In genomic region chr9:68357231-68357630, GRCm38 (mm10) we compare ENCODE assay signal across 12 mouse cellular contexts.
A peak's percentile ranks its signal among the peaks of the same experiment; 100 is the strongest.
DNase-seq lines count a peak whose midpoint lies in the region; ATAC-seq and TF ChIP-seq lines count a peak whose summit lies in the region.
"Had no signal": no experiment of that assay in that cellular context is flagged by ENCODE, and none has a peak within 500 bp of the region (broad histone marks: within the 10 kb centered on the region; RNA-seq: fewer than 3 reads in every experiment).

No protein-coding gene starts in this region.

- 46% methylated on average over 5 of the region's 5 CpGs for WGBS in hindbrain, postnatal 0 days
- 70% methylated on average over 5 of the region's 5 CpGs for WGBS in hindbrain, embryonic 10.5 days
- 32% methylated on average over 5 of the region's 5 CpGs for WGBS in heart, embryonic 15.5 days

- H3K4me2 ChIP-seq in hindbrain, postnatal 0 days (ENCODE audit: low read depth, low read length) = no peak overlapping the region
- H3K4me2 ChIP-seq in heart, embryonic 15.5 days = no peak overlapping the region
- H3K4me2 ChIP-seq: forebrain, embryonic 12.5 days; lung, embryonic 15.5 days had no signal

- no peaks in the 10 kb centered on the region for H3K9me3 ChIP-seq in hindbrain, postnatal 0 days (ENCODE audit: low read length)
- no peaks in the 10 kb centered on the region for H3K9me3 ChIP-seq in hindbrain, embryonic 10.5 days
- H3K9me3 ChIP-seq in heart, embryonic 15.5 days (replicated peaks) = no peaks in the 10 kb centered on the region
- H3K9me3 ChIP-seq: forebrain, embryonic 12.5 days; lung, embryonic 15.5 days had no signal

- no peak overlapping the region for H3K4me3 ChIP-seq in hindbrain, postnatal 0 days (ENCODE audit: low read length)
- H3K4me3 ChIP-seq in hindbrain, embryonic 10.5 days = no peak overlapping the region
- H3K4me3 ChIP-seq in heart, embryonic 15.5 days = no peak overlapping the region
- H3K4me3 ChIP-seq: forebrain, embryonic 12.5 days; lung, embryonic 15.5 days had no signal

- DNase-seq in hindbrain, postnatal 0 days (ENCODE audit: low spot score) = peak; percentile 69
- DNase-seq in hindbrain, embryonic 10.5 days (ENCODE audit: low spot score) = no peak
- DNase-seq in brain, adult 2 months (ENCODE audit: low read depth, low spot score) = peak; percentile 70
- DNase-seq in cerebellum, adult 9-10 months = peak; percentile 56
- DNase-seq in liver = no peak
- DNase-seq in kidney, postnatal 36 days = no peak
- DNase-seq: thymus, postnatal 25 days had no signal

- no peaks in the 10 kb centered on the region for H3K36me3 ChIP-seq in hindbrain, postnatal 0 days (ENCODE audit: insufficient read depth, low read length)
- no peaks in the 10 kb centered on the region for H3K36me3 ChIP-seq in hindbrain, embryonic 10.5 days
- no peaks in the 10 kb centered on the region for H3K36me3 ChIP-seq in heart, embryonic 15.5 days
- H3K36me3 ChIP-seq: forebrain, embryonic 12.5 days; lung, embryonic 15.5 days had no signal

- H3K4me1 ChIP-seq in hindbrain, postnatal 0 days (ENCODE audit: insufficient read depth, low read length) = no peaks in the 10 kb centered on the region
- H3K4me1 ChIP-seq in hindbrain, embryonic 10.5 days (replicated peaks) = no peaks in the 10 kb centered on the region
- H3K4me1 ChIP-seq in heart, embryonic 15.5 days (replicated peaks) = peaks cover 5% of the 10 kb centered on the region; the same call in 1 of the 2 replicates
- H3K4me1 ChIP-seq: forebrain, embryonic 12.5 days; lung, embryonic 15.5 days had no signal

- no peak for TF ChIP-seq CTCF in hindbrain, postnatal 0 days (IDR thresholded peaks at IDR 0.05; ENCODE audit: low read depth)

- H3K27ac ChIP-seq in hindbrain, postnatal 0 days = no peak overlapping the region
- H3K27ac ChIP-seq in hindbrain, embryonic 10.5 days = no peak overlapping the region
- H3K27ac ChIP-seq in heart, embryonic 15.5 days = peak overlapping the region; percentile 32
- H3K27ac ChIP-seq: forebrain, embryonic 12.5 days; lung, embryonic 15.5 days had no signal

- H3K9ac ChIP-seq in hindbrain, postnatal 0 days (replicated peaks; ENCODE audit: low read length) = no peak overlapping the region
- H3K9ac ChIP-seq in heart, embryonic 15.5 days = no peak overlapping the region
- H3K9ac ChIP-seq: forebrain, embryonic 12.5 days; lung, embryonic 15.5 days had no signal

- no peaks in the 10 kb centered on the region for H3K27me3 ChIP-seq in hindbrain, postnatal 0 days (ENCODE audit: insufficient read depth, low read length)
- H3K27me3 ChIP-seq in hindbrain, embryonic 10.5 days (ENCODE audit: insufficient read depth, poor library complexity, severe bottlenecking) = no peaks in the 10 kb centered on the region
- no peaks in the 10 kb centered on the region for H3K27me3 ChIP-seq in heart, embryonic 15.5 days
- H3K27me3 ChIP-seq: CH12.LX; forebrain, embryonic 12.5 days; lung, embryonic 15.5 days had no signal

- ATAC-seq in hindbrain, postnatal 0 days = peak; percentile 58; the same call in 1 of the 2 replicates
- peak; percentile 73 for ATAC-seq in heart, embryonic 15.5 days (replicated peaks; ENCODE audit: insufficient number of reproducible peaks, insufficient read depth, low FRiP score, low read depth)
- ATAC-seq in CD4-positive, CD25-positive, alpha-beta regulatory T cell, adult 4 months = no peak

Comparison
In these comparisons a context has a peak if more than half of its experiments do, and no peak if none do; other contexts are left out.
1. DNase-seq: peak in hindbrain, postnatal 0 days (single experiment), brain, adult 2 months (single experiment) and cerebellum, adult 9-10 months (single experiment); none in hindbrain, embryonic 10.5 days (single experiment), liver (single experiment) and kidney, postnatal 36 days (0 of 2).